Mouse (Mus musculus): ENCODE data around the gene Cers1.

The Cers1 gene

DNA sequence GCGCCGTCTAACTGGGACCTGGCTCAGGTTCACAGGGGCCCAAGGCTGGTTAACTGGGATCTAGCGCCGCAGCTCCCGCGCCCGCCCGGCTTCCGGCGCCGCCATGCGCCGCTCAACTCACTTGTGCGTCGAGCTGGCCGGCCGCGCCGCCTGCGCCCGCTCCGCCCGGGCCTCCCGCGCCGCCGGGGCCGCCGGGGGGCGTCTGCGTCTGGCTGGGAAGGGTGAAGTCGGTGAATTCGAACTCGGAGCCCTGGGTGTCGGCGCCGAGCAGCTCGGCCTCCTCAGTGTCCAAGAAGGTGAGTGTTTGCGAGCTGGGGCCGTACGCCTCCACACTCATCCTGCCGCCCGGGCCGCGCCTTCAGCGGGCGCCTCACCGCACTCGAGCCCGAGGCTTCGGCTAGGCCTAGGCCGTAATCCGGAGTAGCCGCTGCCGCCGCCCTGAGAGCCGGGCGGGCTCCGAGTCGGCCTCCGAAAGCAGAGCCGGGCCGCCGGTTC is 37.1 kb downstream of the Cers1 start:
- no peak for DNase-seq

DNA sequence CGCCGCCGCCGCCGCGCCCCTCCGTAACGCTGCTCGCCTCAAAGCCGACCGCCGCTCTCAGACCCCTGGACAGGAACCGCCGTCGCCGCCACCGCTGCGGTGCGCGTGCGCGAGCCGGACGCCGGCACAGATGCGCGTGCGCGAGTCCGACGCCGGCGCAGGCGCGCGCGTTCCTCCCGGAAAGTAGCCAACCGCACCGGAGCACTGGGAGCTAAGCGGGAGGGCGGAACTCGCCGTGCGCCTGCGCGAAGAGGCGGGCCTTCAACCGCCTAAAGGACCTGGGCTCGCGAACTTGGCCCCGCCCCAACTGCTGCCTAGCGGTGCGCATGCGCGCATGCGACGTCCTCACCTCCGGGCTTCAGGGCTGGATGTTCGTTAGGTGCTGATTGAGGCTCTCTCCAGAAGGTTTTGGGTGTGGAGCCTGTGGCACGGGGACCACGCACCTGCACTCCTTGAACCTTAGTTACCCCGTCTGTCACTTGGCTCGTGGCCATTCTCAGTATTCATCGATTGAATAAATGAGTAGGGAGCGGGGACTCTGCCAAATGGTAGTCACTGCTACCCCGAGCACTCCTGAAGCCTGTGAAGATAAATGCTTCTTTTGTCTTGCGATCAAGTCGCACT is 37.7 kb downstream of the Cers1 start, which contains the start of gene Upf1:
TSS of gene Upf1 (minus strand) at position 85 of the 624 bp plus-strand sequence.
- peak; percentile 100 for DNase-seq

DNA sequence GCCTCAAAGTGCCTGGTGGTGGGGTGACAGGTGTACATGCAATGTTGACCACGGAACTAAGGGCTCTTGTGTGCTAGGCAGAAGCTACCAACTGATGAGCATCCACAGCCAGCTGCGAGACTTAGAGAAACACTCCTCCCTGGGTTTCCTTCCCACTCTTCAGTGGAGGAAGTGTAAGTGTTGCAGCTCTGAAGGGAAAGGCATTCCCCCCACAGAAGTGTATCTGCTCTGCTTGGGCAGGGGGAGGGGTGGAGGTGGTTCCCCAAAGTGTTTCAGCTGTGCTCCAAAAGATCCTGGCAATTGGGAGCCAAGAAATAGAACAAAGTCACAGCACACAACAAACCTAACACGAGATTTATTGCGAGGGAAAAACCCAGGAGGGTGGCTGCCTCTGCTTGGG is 38.4 kb downstream of the Cers1 start:
- no peak for DNase-seq

DNA sequence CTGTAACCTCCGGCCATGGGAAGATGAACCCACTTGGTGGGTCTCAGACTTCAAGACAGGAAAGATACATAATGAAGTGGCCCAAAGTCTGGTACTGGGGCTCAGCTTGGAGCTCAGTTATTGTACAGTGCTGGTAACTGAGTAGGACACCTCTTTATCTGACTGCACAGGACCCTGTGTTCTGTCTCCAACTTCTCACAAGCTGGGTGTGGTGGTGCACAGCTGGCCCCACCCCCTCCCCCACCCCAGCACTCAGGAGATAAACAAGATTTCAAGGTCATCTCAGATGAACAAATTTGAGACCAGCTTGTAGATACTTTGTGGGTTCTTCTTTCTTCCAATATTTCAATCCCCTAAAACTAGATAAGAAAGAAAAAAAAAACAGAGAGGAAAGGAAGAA is 40.5 kb downstream of the Cers1 start:
- DNase-seq, result no peak

DNA sequence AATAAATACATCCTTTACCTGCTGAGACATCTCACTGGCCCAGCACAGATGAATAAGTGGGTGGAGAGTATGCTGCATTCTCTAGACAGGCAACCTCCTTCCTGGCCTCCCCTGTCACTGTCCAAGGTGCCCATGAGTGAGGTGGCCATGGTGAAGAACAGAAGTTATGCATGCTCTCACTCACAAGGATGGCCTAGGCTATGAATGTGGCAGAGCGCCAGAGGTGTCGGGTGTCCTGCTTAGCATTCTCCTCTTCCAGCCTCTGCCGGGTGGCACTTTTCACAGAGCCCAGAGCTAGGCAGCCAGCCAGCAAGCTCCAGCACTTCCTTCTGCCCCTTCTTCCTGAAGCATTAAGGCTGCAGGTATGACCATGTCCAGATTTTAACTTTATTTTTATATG is 43.8 kb downstream of the Cers1 start:
- no peak for DNase-seq

DNA sequence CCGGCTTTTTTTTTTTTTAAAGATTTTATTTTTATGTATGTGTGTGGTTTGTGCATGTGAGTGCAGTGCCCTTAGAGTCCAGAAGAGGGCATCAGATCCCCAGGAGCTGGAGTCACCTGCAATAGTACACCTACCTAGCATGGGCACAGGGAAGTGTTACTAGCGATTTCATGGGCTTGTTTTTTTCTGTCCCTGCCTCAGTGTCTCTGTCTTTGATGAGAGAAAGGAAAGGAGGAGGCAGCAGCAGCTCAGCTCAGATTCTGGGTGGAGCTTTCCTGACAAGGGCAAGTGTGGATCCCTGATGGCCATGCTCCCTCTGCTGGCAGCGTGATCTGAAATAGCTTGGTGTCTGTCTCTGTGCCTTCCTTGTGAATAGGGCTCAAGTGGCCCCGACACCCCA is 45.2 kb downstream of the Cers1 start:
- DNase-seq, result no peak

DNA sequence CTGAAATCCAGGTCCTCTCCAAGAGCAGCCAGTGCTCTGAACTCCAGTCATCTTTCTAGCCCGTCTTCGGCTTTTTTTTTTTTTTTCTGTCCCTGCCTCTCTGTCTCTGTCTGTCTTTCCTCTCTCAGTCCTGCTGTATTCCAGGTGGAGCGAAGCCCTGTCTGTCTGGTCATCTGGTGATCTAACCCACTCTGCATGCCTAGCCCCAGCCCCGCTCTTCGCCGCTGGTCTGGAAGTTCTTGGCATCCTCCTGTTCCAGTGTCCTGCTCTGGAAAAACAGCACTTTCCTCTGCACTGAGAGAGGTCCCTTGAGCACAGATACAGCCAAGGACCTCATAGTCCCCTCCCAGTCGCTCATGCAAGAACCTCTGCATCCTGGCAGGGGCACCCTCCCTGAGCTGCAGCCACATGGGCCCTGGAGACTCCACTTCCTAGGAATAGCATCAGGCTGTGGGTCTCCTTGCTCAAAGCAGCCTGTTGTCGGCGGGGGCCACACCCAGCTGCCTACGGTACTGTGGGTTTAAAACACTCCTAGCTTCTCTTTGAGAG is 46.0 kb downstream of the Cers1 start:
- DNase-seq, result no peak

DNA sequence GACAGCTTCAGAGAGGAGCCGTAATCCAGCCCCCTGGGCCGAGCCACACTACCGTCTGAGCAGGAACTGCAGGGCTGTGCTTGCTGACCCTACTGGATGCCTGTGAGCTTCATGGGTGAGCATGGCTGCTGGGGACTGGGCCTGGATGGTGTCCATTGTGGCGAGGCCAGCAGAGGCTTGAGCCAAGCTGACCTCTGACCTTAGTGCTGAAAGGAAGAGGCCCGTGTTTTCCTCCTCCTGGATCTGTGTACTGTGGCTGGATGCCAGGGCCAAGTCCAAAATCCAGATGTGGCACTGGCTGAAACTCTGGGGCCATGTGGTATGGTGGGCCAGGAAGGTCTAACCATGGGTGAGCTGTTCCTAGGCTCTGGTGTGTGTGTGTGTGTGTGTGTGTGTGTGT is 48.5 kb downstream of the Cers1 start:
- no peak for DNase-seq

DNA sequence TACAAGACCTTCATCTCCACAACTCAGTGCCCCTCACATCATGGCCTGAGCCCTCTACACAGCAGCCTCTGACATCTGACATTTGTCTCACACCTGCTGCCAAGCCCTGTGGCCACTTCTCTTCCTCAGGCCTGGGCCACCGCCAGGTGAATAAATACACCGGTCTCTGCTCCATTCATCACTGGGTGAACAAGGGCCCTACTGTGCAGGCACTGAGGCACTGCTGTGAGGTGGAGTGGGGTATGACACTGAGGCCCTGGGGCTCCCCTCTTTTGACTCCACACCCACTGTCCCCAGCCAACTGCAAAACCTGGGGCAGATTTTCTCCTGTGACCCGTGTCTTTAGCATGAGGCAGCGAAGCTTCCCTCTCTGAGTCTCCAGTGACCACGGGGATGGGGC is 51.0 kb downstream of the Cers1 start:
- DNase-seq, result no peak

DNA sequence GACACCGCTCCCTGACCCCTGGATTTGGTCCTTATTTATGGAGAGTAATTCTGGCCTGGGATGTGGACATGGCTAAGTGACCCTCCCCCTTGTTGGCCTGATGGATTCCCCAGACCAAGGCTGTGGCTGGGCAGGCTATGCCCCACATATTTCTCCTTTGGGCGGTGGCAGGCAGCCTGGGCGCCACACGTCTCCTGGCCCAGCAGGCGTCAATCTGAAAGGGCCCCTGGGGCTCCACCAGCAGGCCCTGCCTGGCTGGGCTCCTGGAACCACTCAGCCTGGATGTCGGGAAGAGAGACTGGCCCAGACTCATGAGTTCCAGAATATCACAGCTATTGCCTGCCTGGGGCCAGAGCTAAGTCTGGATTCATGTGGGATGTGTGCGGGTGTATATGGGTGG is 54.9 kb downstream of the Cers1 start:
- no peak for DNase-seq

DNA sequence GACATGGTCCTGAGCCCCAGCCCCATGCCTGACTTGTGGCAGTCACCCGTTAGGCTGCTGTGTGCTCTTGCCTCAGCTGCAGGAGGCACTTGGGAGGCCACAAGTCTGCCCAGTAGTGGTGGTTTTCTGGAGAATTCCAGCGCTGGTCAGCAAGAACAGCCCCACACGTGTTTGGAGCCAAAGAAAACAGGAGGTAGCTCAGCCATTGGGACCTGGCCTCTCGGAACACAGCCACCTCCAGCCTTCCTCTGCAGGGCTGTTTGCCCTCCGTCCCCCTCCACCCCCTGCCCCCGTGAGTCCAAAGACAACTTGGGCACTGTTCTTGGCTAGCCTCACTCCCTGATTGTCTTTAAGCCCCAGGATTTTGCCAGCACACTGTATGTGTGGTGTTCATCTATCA is 56.4 kb downstream of the Cers1 start:
- no peak for DNase-seq

DNA sequence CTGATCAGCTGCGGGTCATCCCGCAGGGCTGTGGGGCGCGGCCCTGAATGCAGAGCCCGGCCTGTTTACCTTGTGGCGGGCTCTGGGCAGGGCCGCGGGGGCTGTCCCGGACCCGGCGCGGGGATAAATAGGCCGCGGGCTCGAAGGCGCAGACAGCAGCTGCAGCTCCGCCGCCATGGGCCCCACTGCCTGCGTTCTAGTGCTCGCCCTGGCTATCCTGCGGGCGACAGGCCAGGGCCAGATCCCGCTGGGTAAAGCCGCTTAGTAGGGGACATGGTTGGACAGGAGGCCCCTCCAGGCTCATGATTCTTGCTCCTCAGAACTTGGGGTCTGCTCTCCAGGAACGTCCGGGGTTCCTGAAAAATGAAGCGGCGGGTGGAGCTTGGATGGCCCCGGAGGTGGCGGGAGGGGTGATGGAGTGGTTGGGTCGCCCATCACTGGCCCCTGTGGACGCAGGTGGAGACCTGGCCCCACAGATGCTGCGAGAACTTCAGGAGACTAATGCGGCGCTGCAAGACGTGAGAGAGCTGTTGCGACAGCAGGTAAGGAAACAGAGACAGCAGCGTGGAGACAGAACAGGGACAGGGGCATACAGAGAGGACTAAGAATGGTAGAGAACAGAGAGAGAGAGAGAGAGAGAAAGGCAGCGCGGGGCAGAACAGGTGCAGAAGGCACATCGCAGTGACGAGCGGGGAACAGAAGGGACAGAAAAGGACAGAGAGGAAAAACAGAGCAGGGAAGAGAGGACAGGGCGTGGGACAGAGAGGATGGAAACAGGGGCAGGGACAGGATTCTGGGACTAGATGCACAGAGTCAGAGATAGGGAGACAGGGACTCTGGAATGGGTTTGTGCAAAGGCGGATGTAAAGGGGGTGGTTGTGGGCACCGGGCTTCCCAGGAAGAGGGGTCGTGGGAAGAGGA is 58.1 kb downstream of the Cers1 start, which contains the start of gene Comp:
TSS of gene Comp (plus strand) at position 162 of the 921 bp plus-strand sequence.
- DNase-seq, result no peak

DNA sequence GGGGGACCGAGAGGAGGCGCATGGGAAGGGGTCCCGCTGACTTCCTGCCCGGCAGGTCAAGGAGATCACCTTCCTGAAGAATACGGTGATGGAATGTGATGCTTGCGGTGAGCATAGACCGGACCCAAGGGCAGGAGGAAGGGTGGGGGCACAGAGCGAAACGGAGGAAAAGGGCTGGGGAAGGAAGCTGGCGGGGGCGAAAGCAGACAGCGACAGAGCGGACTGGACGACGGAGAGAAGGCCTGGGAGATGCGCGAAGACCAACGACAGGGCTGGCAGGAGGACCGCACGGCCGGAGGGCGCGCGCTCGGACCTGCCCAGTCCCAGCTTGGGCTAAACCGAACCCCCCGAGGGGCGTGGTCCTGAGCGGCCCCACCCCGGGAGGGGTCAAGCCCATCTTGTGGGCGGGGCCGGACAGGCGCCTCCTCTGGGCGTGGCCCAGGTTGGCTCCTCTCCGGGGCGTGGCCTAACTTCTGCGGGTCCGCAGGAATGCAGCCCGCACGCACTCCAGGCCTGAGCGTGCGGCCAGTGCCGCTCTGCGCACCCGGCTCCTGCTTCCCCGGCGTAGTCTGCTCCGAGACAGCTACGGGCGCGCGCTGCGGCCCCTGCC is 58.8 kb downstream of the Cers1 start:
- DNase-seq, result peak; percentile 78

DNA sequence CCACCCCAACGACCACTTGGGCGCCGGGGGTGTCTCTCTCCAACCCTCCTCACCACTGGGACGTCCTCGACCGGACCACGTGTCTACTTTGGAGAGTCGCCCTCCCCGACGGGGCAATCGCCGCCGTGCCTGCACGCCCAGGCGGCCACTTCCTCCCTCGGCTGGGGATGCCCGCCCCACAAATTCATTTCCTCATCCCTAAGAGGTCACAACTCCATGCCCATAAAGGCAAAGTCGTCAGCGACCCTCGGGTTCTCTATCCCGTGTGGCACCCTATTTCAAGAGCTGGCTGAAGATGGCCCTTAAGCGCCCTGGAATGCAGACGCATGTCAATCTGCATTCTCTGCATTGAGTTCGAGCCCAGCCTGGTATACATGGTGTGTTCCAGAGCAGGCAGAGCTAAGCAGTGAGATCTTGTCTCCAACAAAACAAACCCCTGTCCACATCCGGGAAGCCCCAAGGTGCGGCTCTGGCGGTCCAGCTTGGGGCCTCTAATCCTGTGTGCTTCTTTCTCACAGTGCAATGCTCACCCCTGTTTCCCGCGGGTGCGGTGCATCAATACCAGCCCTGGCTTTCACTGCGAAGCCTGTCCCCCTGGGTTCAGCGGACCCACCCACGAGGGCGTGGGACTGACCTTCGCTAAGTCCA is 59.8 kb downstream of the Cers1 start:
- DNase-seq, result no peak

DNA sequence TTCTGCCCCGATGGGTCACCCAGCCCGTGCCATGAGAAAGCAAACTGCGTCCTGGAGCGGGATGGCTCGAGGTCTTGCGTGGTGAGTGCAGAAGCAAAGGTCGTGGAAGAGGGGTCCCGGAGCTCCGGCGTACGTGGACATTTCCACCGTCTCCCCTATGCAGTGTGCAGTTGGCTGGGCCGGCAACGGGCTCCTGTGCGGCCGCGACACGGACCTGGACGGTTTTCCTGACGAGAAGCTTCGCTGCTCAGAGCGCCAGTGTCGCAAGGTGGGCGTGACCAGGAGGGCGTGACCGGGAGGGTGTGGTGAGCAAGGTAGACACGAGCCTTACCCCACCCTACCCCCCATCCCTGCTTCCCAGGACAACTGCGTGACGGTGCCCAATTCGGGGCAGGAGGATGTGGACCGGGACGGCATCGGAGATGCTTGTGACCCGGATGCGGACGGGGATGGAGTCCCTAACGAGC is 60.7 kb downstream of the Cers1 start:
- no peak for DNase-seq

DNA sequence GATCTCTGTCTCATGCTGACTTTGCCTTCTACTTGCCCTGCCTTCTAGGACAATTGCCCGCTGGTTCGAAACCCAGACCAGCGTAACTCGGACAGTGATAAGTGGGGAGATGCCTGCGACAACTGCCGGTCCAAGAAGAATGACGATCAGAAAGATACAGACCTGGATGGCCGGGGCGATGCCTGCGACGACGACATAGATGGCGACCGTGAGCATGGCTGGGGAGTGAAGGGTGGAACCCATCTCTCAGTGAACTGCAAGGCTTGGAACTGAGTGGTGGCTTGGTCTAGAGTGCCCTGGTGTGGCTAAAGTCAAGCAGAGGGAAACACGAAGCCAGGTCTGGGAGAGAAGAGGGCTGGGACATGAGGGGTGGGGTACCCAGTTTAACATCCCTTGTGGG is 61.5 kb downstream of the Cers1 start:
- DNase-seq, result no peak

DNA sequence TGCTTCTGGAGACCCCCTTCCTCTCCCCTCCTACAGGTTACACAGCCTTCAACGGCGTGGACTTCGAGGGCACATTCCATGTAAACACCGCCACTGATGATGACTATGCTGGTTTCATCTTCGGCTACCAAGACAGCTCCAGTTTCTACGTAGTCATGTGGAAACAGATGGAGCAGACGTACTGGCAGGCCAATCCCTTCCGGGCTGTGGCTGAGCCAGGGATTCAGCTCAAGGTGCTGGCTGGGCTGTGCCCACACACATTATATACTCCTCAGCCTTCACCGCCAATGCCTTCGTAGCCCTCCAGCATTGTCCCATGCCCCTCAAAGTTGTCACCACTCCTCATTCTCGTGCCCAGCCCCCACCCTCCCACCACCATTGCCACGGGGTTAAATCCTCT is 64.5 kb downstream of the Cers1 start:
- no peak for DNase-seq
